Mouse (Mus musculus) embryo, embryonic 10.5 days (tissue): Measurements from ENCODE around the gene Ptprcap.
"Not testable (repeated sequence)": the region's sequence is repeated elsewhere in the genome, so short reads cannot be mapped to it uniquely, and the experiment has no call there.

Experiments used
- DNase-seq: peaks from one replicate; pipeline ENCODE4 v3.0.0-alpha.2; 2015; ENCODE audit warnings: low spot score

Ptprcap gene

DNA sequence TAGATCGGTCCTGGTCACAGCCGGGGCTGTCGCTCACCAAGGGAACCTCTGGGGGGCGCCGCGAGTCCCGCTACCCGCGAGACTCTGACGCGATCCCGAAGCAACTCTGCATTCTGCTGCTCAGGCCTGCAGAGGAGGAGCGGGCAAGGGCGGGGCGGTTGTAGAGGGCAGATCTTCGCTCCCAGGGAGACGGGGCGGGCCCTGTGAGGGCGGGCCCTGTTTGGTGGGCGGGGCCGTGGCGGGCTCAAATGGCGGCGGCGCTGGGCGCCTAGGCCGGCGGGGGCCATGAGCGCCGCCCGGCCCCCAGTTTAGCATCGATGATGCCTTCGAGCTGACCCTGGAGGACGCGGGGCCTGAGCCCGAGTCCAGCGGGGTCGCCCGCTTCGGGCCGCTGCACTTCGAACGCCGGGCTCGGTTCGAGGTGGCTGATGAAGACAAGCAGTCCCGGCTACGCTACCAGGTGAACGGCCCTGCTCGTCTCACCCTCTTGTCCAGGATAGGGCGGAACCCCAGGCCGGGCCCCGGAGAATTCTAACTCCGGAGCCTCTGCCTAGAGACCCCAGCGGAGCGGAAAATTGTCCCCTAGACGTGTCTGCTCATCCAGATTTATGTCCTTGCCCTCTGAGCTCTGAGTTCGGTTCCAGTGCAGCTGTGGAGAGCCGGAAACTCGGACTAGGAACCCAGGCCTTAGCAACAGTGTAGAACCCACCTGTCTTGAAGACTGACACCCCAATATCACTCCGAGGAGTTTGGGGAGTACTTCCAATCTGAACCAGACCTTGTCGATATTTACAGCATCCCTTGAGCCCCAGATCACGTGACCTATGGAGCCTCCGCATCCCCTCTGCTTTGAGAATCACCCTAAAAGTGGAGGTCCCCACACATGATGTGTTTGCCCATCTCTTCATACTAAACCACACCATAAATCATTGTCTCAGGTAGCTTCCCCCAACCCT lies 27.4 kb upstream of the Ptprcap start, which contains the start of gene Aip:
Gene Aip (minus strand): TSS at position 118 of the 956 bp plus-strand sequence.
- DNase-seq: peak; percentile 98

DNA sequence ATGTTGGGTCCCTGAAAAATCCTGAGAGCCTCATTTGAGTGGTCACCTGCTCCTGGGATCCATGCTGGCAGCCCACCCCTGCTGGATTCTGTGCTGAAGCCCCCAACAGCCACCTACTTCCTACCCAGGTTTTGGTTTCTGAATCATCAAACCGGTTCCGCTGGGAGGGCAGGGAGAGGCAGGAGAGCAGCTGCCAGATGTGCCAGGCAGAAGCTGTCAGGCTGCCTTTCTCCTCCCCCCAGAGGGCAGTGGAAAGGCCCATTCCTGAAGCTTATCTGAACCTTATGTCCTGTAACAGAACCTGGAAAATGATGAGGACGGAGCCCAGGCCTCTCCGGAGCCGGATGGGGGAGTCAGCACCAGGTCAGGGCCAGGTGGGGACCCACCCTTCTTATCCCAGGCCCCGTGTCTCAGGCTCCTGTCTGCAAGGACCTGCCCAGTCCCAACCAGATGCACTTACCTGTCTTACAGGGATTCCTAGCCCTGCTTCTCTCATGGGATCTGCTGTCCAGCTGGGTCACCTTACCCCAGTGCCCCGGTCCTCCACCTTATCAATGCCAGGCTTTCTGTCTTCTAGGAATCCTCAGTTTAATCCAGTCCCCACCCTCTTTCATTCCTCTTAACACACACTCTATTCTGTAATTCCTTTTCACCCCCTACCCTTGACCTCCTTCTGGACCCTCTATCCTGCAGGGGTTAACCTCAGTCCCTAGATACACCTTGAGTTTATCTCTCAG lies 26.5 kb upstream of the Ptprcap start:
- DNase-seq: no peak

DNA sequence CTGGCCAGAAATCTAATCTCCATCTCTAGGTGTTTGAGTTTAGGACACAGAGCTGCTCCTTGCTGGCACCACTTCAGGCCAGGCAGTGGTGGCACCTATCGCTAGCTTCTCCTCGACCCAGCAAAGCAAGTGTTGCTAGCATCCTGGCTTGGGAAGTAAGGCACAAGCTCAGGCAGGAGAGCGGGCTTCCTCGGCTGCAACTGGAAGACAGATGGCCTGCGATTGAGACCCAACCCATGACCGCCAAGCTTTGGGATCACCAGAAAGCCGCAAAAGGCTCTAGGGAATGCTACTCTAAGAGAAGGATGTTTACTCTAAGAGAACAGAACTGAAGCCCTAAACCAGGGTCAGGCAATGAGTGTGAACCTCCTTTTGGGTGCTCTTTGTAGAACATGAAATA lies 23.9 kb upstream of the Ptprcap start:
- no peak for DNase-seq

DNA sequence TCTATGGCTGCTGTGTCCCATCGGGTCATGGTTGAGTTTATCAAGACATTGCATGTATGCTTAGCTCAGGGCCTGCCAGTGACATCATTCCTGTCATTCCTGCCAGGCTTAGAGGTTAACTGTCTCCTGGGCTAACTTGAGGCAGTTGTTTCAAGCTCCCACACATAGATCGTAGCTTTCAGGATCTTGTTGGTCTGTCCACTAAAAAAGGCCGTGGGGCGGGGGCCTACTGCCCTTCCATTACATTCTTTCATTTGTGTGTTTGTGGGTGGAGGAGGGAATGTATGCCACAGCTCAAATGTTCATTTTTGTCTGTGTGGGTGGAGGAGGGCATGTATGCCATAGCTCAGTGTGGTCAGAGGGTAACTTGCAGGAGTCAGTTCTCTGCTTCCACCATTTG lies 23.3 kb upstream of the Ptprcap start:
- DNase-seq: no peak

DNA sequence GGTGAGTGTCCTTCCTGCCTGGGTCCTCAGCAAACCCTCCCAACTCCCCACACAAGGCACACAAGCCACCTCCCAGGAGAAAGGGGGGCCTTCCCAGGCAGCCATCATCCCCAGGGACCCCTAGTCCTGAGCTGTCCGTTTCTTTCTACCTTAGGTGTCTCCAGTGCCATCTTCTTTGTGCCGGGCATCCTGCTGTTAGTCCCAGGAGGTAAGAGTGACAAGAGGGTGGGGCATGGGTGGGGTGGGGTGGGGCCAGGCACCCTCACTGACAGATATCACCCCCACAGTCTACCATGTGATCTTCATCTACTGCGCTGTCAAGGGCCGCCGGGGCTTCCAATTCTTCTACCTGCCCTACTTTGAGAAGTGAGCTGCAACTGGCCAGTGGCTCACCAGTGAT lies 22.3 kb upstream of the Ptprcap start:
- DNase-seq: no peak

DNA sequence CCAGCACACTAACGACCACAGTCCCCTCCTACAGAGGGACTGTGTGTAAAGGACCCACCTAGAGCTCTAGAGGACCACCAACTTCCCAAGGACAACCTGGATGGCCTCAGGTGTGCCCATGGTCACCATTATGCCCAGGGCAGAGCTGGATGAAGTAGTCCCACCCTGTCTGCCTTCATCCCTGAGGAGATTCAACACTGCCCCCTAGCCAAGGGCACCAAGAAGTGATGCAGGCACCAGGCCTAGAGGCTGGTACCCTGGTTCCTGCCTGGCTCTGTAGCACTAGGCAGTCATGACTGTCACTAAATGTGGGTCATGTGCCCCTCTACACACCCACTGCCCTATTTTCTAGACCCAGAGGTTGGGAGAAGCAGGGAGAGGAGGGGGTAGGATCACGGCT lies 21.6 kb upstream of the Ptprcap start:
- DNase-seq: no peak

DNA sequence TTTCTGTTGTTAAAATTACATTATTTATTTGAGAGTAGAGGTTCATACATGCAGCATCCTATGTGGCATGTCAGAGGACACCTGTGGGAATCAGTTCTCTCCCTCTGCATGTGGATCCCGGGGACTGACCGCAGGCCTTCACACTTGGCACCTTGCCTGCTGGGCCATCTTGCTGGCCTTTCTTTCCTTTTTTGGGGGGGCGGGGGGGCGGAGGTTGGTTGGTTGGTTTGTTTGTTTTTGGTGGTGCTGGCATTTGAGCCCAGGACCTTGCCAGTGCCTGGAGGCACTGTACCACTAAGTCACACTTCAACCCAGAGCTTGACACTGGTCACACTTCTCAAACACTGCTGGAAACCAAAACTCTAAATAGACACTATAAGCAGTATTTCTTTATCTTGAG lies 19.1 kb upstream of the Ptprcap start:
- no peak for DNase-seq

DNA sequence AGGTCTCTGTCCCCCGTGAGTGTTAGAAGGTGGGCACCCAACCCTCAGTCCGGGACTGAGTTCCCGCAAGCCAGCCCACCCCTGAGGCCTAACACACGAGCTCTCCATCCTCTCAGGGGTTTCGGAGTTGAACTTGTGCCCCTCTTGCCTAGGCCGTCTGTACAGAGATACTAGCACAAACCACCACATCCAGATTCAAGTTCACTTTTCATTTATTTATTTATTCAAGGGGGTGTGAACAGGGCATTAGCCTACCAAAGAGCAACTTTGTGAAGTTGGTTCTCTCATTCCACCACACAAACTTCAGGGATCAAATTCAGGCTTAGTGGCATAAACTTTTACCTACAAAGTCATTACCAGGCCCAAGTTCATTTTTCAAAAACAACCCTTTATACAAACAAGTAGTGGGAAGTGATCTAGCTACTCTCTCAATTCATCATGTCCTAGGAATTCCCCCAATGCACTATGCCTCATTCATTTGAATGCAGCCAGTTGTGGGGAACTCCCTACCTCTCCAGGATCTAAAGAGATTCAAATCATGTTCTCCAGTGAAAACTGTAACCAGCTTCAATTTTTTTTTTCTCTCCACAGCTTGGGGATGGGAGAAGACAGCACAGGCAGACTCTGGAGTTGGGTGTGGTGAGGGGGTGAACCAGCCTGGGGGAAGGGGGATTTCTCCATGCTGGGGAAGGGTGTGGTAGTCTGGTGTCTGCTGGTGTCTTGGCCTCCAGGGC lies 18.0 kb upstream of the Ptprcap start:
- not testable (repeated sequence) for DNase-seq

DNA sequence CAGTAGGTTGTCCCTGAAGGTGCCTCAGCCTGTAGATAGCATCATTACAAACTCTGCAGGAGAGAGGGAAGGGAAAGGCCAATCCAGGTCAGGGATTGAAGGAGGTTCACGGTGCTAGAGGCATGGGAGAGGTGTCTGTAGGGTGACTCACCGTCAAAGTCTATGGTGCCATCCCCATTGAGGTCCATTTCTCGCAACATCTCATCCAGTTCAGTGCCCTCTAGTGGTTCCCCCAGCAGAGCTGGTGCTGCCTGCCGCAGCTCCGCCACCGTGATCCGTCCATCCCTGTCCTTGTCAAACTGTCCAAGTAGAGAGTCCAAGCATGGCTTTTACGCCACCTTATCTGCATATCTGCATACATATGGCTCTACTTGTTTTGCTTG lies 17.4 kb upstream of the Ptprcap start:
- not testable (repeated sequence) for DNase-seq

DNA sequence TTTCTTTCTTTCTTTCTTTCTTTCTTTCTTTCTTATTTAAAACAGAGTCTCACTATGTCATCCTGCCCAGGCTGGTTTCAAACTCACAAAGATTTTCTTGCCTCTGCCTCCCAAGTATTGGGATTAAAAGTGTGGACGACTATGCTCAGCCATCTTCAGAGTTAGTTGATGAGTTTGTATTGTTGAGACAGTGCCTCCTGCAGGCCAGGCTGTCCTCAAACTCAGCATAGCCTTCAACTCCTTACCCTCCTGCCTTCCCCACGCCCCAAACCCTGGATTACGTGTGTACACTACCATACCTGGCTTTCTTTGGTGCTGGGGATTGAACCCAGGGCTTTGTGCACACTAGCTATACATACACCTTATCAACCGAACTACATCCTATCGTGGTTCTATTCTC lies 16.9 kb upstream of the Ptprcap start:
- DNase-seq: no peak

DNA sequence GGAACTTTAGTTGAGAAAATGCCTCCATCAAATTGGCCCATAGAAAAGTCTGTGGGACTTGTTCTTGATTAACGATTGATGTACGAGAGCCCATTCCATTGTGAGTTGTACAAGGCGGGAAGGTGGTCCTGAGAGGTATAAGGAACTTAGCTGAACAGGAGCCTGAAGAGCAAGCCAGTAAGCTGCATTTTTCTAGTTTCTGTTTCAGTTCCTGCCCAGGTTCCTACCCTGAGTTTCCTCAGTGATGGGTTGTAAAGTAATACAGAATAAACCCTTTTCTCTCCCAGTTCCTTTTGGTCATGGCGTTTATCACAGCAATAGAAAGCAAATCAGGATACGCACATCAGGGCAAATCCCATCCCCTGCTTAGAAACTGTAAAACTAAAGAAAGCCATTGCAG lies 15.5 kb upstream of the Ptprcap start:
- DNase-seq: no peak

DNA sequence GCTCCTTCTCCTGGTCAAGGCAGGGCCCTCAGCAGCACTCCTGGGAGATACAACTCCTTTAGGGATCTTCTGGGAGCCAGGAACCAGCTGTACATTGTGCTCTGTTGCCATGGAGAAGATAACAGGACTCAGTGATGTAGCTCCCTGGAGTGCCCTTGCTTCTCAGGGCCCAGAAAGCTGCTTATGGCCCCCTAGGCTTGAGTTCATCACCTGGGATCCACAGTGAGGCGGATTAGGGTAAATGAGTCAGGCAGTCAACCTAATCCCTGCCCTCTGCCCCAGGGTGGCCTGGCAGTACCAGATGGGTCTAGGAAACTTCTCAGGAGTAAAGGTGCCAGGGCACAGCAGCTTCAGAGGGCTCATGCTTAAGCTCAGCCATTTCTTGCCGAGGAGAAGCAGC lies 14.0 kb upstream of the Ptprcap start, which contains the start of gene Gpr152:
Gene Gpr152 (plus strand): TSS at position 342 of the 400 bp plus-strand sequence.
- DNase-seq: no peak

DNA sequence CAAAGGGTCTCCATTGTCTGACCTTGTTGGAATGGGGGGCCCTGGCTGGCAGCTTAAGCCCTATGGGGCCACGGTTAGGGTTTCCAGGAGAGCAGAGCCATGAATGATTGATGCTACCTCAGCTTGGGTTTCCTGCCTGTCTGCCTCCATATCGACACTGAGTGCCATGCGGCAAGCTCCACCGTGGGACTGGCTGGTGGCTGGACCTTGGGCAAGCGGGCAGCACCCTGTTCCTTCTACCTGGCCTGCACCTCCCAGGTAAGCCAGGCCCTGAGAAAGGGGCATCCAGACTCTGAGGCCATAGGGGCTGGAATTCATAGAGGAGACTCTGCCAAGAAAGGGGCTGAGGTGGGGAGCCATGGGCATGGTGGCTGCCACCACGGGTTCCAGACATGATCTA lies 13.3 kb upstream of the Ptprcap start:
- no peak for DNase-seq

DNA sequence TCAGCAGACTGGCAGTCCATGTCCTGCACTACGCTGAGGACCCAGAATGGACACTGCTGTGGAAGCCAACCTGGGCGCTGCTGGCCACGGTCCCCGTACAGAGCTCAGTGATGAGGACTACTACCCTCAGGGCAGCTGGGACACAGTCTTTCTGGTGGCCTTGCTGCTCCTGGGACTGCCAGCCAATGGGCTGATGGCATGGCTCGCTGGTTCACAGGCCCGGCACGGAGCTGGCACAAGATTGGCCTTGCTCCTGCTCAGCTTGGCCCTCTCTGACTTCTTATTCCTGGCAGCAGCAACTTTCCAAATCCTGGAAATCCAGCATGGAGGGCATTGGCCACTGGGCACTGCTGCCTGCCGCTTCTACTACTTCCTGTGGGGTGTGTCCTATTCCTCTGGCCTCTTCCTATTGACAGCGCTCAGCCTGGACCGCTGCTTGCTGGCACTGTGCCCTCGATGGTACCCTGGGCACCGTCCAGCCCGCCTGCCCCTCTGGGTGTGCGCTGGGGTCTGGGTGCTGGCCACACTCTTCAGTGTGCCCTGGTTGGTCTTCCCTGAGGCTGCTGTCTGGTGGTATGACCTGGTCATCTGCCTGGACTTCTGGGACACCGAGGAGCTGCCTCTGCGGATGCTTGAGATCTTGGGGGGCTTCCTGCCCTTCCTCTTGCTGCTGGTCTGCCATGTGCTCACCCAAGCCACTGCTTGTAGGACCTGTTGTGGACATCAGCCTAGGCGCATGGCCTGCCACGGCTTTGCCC lies 10.8 kb upstream of the Ptprcap start:
- no peak for DNase-seq

DNA sequence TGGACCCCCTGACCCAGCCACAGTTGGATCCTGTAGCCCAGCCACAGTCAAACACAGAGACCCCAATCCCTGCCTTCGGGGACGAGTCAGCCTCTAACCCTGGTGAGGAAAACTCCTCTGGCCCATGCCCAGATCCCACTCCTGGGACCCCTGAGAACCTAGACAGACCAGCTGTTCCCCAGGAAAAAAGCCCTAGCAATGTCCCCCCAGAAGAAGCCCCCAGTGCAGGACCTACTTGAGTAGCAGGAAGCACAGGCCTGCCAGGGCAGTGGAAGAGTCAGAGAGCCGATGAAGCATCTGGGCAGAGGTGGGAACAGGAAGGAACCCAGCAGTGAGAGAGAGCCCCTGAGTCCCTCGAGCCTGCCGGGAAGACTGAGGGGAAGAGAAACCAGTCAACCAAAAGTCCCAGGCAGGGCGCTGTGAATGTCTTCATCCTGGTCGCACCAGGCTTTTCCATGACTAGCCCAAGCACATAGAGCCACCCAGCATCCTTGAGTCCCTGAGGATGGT lies 9.6 kb upstream of the Ptprcap start, which contains the start of gene Cabp4:
Gene Cabp4 (minus strand): TSS at position 275 of the 510 bp plus-strand sequence.
- no peak for DNase-seq

DNA sequence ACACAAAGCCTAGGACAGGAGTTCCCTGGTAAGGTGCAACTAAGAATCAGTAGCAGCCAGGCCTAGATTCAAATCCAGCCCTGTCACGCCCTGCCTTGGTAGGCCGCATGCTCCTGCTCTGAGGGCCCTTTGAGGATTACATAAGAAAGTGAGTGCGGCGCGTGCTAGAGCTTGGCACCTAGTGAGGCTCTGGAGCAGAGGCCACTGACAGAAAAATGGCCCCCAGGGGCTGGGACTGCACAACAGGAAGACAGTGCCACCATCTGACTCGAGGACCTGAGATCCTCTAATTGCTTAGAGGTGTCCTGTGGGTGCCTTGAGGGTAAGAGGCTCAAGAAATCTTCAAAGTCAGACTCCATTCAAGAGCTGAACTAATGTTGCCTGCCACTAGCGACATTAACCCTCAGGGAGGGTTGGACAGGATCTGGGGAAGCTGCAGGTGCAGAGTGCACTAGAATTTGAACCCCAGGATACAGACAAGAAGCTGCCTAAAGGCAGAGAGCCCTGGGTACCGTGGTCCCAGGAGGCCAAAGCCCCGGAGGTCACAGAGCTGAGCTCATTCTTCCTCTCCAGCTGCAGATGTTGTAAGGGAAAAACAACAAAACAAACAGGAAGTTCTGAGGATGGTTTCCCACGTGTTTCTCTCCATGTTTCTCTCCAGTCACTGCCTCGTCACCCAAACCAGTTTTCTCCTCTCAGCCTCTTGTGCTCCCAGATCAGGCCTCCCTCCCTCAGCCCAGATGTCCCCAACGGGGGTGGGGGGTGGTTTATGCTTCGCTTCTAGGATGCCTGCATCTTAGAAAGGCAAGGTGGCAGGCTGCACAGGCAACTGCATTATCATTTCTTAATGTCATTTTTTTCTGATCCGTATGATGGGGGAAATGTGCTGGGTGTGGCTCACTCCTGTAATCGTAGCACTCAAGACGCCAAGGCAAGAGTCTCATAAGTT lies 8.6 kb upstream of the Ptprcap start:
- DNase-seq: no peak

DNA sequence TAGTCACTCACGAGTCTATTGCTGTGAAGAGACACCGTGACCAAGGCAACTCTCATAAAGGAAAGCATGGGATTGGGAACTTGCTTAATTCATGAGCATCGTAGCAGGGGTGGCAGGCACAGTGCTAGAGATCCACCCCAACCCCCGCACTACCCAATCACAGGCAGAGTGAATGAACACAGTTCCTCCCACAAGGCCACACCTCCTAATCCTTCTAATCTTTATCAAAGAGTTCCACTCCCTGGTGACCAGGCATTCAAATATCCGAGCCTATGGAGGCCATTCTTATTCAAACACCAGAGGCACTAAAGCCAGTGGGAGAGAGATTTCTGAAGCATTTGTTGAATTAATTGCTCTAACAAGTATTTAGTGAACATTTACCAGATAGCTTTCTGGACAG lies 7.5 kb upstream of the Ptprcap start:
- DNase-seq: no peak

DNA sequence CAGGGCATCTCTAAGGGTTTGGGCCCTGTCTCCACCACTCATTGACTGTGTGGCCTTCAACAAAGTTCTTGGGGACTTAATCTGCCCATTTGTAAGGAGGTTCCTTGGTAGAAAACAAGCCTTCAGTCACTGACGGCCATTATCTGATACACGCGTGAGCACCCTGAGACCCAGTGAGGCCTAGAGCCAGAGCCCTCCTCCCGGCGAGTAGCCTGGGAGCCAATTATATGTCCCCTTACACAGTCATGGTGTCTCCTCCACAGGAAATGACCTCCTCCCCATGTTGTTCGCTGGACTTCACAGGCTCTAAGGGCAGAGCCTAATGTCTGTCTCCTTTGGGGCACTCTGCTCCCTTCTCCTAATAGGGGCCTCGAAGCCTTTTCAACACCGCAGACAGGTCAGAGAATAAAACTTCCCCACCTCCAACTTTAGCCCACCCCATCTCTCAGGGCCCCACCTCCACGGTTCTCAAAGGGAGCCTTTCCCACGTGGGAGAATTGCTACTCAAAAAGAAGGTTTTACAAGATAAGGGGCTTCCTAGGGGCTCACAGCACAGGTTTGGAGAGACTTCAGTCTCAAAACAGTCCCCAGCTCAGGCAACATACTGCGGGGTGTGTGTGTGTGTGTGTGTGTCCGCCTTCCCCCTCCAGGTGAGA lies 6.9 kb upstream of the Ptprcap start:
- no peak for DNase-seq

DNA sequence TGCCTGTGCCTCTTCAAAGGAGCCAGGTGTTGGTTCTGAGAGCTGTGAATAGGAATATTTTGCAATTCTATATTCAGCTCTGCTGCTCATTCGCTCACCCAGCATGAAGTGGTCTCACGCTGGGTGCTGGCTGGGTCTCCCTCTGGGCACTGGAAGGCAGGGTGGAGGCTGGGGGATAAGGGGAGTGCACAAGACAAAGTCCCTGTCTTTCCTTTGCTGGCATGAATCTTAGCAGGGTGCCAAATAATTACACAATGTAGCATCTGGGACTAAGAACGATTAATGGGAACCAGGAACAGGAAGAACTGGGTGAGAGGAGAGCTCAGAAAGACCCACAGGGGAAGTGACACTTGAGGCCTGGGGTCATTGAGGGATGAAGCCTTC lies 6.4 kb upstream of the Ptprcap start:
- DNase-seq: no peak
